Mouse (Mus musculus) myocyte (in vitro differentiated cells): ENCODE data around the gene Itgb1. TPM values are rescaled to one million over a fixed set of nuclear protein-coding genes. Genes with fewer than 3 reads are reported as not detected.
A peak's percentile ranks its signal among the peaks of the same experiment; 100 is the strongest.

ENCODE experiments used
- H3K27me3 ChIP-seq: one replicate; pipeline ENCODE4 v1.6.1; 2011; ENCODE audit not compliant: control insufficient read depth, insufficient read depth, insufficient read length
- H3K36me3 ChIP-seq: one replicate; pipeline ENCODE4 v1.6.1; 2011; ENCODE audit not compliant: control insufficient read depth, insufficient read depth
- H3K4me2 ChIP-seq: one replicate; pipeline ENCODE4 v1.6.1; 2011; ENCODE audit warnings: low read depth, control low read depth
- H3K4me3 ChIP-seq: one replicate; pipeline ENCODE4 v1.5.1; 2011; ENCODE audit warnings: mild to moderate bottlenecking, control low read depth, moderate library complexity
- H3K79me2 ChIP-seq: one replicate; pipeline ENCODE4 v1.6.1; 2011; ENCODE audit not compliant: control insufficient read depth, insufficient read depth
- H3ac ChIP-seq: one replicate; pipeline ENCODE4 v1.6.1; 2011; ENCODE audit not compliant: control insufficient read depth, insufficient read length
- CEBPB ChIP-seq: IDR thresholded peaks from 2 replicates; pipeline ENCODE4 v1.6.1; 2011; ENCODE audit warnings: mild to moderate bottlenecking, moderate library complexity; ENCODE audit not compliant: poor library complexity, insufficient read depth, severe bottlenecking
- E2F4 ChIP-seq: IDR thresholded peaks from one replicate; pipeline ENCODE4 v1.6.1; 2011; ENCODE audit warnings: mild to moderate bottlenecking, control low read depth, moderate library complexity; ENCODE audit not compliant: insufficient read depth
- MAX ChIP-seq: IDR thresholded peaks from one replicate; pipeline ENCODE4 v1.6.1; 2011; ENCODE audit warnings: low read depth, mild to moderate bottlenecking, control low read depth
- MYOD1 ChIP-seq, 3 experiments: IDR thresholded peaks; one replicate each; pipeline ENCODE4 v1.6.1; 2011; ENCODE audit warnings: control low read depth in 2 of 3, low read depth in 2 of 3, mild to moderate bottlenecking in 2 of 3, moderate library complexity in 1 of 3; ENCODE audit not compliant: insufficient read length in 2 of 3, control insufficient read depth in 1 of 3
- MYOG ChIP-seq, 3 experiments: IDR thresholded peaks; one replicate each; pipeline ENCODE4 v1.6.1; 2011; ENCODE audit warnings: control low read depth in 2 of 3, low read depth in 2 of 3, mild to moderate bottlenecking in 2 of 3; ENCODE audit not compliant: insufficient read length in 2 of 3, control insufficient read depth in 1 of 3, insufficient read depth in 1 of 3
- POLR2A ChIP-seq: IDR thresholded peaks from one replicate; pipeline ENCODE4 v1.6.1; 2011; ENCODE audit warnings: low read depth, mild to moderate bottlenecking, control low read depth, moderate library complexity; ENCODE audit not compliant: insufficient read length
- POLR2AphosphoS2 ChIP-seq: IDR thresholded peaks from one replicate; pipeline ENCODE4 v1.6.1; 2011; ENCODE audit warnings: low read depth, control low read depth; ENCODE audit not compliant: insufficient read length
- REST ChIP-seq: IDR thresholded peaks from one replicate; pipeline ENCODE4 v1.6.1; 2011; ENCODE audit warnings: mild to moderate bottlenecking, control low read depth, moderate library complexity; ENCODE audit not compliant: insufficient read depth, insufficient read length
- SRF ChIP-seq: IDR thresholded peaks from one replicate; pipeline ENCODE4 v1.6.1; 2011; ENCODE audit warnings: low read depth; ENCODE audit not compliant: control insufficient read depth, insufficient read length
- TCF12 ChIP-seq: IDR thresholded peaks from one replicate; pipeline ENCODE4 v1.6.1; 2011; ENCODE audit warnings: mild to moderate bottlenecking, control low read depth; ENCODE audit not compliant: poor library complexity, insufficient read depth, severe bottlenecking
- TCF3 ChIP-seq: IDR thresholded peaks from one replicate; pipeline ENCODE4 v1.6.1; 2011; ENCODE audit warnings: low read depth, control low read depth; ENCODE audit not compliant: insufficient read length
- USF1 ChIP-seq: IDR thresholded peaks from one replicate; pipeline ENCODE4 v1.6.1; 2011; ENCODE audit warnings: low read depth, mild to moderate bottlenecking, control low read depth, moderate library complexity
- polyA plus RNA-seq: library from polyadenylated mRNA; unstranded; fragments of >200 nt; fragmentation: generic; extraction: Trizol; gene quantifications from one replicate; pipeline ENCODE4 v1.2.1, GENCODE M21; 2012; ENCODE audit warnings: missing spikeins

Itgb1 gene
- polyA plus RNA-seq: 232 TPM

DNA sequence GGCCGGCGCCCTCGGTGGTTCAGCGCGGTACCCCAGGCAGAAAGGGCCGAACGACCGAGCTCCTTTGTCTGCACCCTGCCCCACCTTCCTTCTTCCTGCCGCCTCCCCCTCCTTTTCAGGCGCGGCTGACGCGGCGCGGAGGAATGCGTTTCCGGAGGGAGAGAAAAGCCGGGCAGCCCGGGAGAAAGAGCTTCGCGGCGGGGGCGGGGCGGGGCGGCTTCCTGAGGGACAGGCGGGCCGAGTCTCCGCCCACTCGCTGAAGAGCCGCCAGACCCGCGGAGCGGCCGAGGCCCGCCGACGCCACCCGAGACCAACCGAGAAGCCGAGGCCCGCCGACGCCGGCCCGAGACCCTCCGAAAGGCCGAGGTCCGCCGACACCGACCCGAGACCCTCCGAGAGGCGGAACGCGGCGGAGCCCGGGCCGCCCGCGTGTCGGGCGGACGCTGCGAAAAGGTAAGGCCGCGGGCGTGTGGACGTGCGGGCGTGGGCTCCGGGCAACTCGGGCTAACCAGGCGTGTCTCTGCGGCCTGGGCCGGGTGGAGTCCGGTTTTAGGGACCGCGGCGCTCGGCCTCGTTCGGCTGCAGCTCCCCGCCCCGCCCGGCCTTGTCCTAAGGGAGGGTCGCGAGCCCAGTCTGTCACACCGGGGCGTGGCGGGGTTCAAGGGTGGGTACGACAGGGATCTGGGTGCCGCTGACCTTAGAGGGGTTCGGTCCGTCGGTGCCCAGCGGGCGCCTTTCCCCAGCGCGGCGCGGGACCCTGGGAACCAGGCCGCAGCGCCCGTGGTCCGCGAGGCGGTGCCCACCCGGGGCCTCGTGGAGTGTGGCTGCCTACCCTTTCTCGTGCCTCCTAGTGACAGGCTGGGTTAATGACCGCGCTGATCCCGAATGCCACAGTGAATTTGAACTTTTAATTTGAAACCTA, at the start of gene Itgb1:
Gene Itgb1, plus strand, starts transcription at position 148 of the 922 bp plus-strand sequence.
- Histone ChIP-seq H3K4me3 (peak within 1 kb of the TSS; percentile 70), H3K36me3 (no peaks in the 10 kb centered on the region), H3K4me2 (peak within 1 kb of the TSS; percentile 94), H3K79me2 (peaks cover 49% of the 10 kb centered on the region), H3ac (peak within 1 kb of the TSS; percentile 97), H3K27me3 (no peaks in the 10 kb centered on the region)
- peak in 1 of 3 experiments; percentile 19 for TF ChIP-seq MYOD1 (IDR thresholded peaks at IDR 0.05; ENCODE audit: control insufficient read depth in 1 of 3, insufficient read length in 2 of 3, low read depth in 2 of 3)
- TF ChIP-seq TCF3: no peak
- peak; percentile 78 for TF ChIP-seq POLR2A
- peak; percentile 83 for TF ChIP-seq POLR2AphosphoS2

DNA sequence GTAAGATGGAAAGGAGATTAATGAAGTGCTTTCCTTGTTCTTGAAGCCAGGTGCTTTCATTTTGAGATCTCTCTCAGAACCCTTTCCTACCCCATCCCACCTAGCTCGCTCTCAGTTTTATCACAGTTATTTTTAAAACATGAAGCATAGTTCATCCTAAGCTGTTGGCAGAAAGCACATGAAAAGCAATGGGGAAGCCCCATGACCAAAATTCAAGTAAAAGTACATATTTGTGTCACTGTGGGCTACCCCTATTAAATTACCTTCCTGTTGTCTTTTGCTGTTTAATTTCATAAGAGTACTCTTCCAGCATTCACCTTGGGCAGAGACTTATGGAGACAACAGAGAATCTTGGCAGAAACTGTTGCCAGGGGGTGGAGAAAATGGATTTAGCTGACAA, 42.4 kb upstream of the Itgb1 start:
- Histone ChIP-seq H3K4me3 (no peak overlapping the region), H3K79me2 (no peaks in the 10 kb centered on the region), H3ac (no peak overlapping the region), H3K36me3 (no peaks in the 10 kb centered on the region), H3K27me3 (no peaks in the 10 kb centered on the region), H3K4me2 (no peak overlapping the region)
- TF ChIP-seq TCF3 (no peak), POLR2AphosphoS2 (no peak), POLR2A (no peak), E2F4 (no peak), MAX (no peak), REST (no peak), SRF (no peak), MYOD1 (IDR thresholded peaks at IDR 0.05; ENCODE audit: control insufficient read depth in 1 of 3, insufficient read length in 2 of 3, low read depth in 2 of 3) (no peak), CEBPB (no peak), USF1 (no peak), MYOG (IDR thresholded peaks at IDR 0.05; ENCODE audit: control insufficient read depth in 1 of 3, insufficient read depth in 1 of 3, insufficient read length in 2 of 3, low read depth in 2 of 3) (no peak), TCF12 (no peak)

DNA sequence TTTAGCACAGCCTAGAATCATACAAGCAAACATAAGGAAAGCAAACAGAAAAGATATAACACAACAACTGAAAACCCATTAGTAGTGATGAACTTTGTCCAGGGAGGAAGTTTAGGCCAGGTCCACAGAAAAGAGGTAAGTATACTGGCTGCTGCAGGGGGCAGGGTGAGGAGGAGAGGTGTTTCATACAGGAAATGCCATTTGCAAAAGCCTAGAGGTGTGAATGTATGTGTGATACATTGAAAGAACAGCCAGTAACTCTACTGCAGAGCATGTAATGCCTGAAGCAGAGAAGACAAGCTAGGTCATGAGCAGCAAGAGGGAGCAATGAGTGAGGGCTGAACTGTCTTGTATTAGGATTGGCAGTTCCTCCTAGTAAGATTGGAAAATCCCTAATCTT, 40.0 kb upstream of the Itgb1 start:
- no peak overlapping the region for H3K4me2 ChIP-seq
- H3ac ChIP-seq: no peak overlapping the region
- H3K36me3 ChIP-seq: no peaks in the 10 kb centered on the region
- H3K27me3 ChIP-seq: no peaks in the 10 kb centered on the region
- TF ChIP-seq REST (no peak), E2F4 (no peak), POLR2AphosphoS2 (no peak), TCF3 (no peak), POLR2A (no peak), SRF (no peak), USF1 (no peak), TCF12 (no peak), MYOD1 (IDR thresholded peaks at IDR 0.05; ENCODE audit: control insufficient read depth in 1 of 3, insufficient read length in 2 of 3, low read depth in 2 of 3) (no peak), CEBPB (no peak), MAX (no peak), MYOG (IDR thresholded peaks at IDR 0.05; ENCODE audit: control insufficient read depth in 1 of 3, insufficient read depth in 1 of 3, insufficient read length in 2 of 3, low read depth in 2 of 3) (no peak)
- H3K79me2 ChIP-seq: no peaks in the 10 kb centered on the region
- no peak overlapping the region for H3K4me3 ChIP-seq

DNA sequence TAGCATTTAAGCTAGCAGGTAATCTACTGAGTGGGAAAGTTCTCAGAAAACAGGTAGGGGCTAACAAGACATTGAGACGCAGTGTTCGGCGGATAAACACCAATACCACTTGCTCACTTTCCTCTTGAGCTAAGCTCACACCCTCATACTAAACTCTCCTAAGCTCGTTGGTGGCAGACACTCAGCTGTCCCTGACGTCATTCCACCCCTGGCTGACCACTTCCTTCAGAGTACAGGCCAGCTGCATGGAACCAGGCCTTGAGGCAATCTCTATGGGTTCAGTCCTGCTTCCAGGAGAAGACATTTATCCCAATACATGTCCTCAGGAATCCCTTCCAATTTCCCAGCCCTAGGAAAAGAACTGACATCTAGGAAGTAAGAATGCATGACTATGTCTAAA, 39.0 kb upstream of the Itgb1 start:
- Histone ChIP-seq H3K27me3 (no peaks in the 10 kb centered on the region), H3ac (no peak overlapping the region), H3K4me2 (no peak overlapping the region), H3K79me2 (no peaks in the 10 kb centered on the region), H3K36me3 (no peaks in the 10 kb centered on the region), H3K4me3 (no peak overlapping the region)
- TF ChIP-seq CEBPB (no peak), REST (no peak), MYOG (IDR thresholded peaks at IDR 0.05; ENCODE audit: control insufficient read depth in 1 of 3, insufficient read depth in 1 of 3, insufficient read length in 2 of 3, low read depth in 2 of 3) (peak in 1 of 3 experiments; percentile 59), E2F4 (no peak), POLR2A (no peak), MYOD1 (IDR thresholded peaks at IDR 0.05; ENCODE audit: control insufficient read depth in 1 of 3, insufficient read length in 2 of 3, low read depth in 2 of 3) (peak in 1 of 3 experiments; percentile 63), POLR2AphosphoS2 (no peak), MAX (no peak)

- H3ac ChIP-seq: no peak overlapping the region
- no peaks in the 10 kb centered on the region for H3K27me3 ChIP-seq
- H3K36me3 ChIP-seq: no peaks in the 10 kb centered on the region
- TF ChIP-seq SRF (no peak), USF1 (peak; percentile 9)
- no peaks in the 10 kb centered on the region for H3K79me2 ChIP-seq
- H3K4me2 ChIP-seq: peak overlapping the region; percentile 2
- no peak overlapping the region for H3K4me3 ChIP-seq
Observed at GRCm38 (mm10) chr8:128648071-128648470, 37.4 kb upstream of the Itgb1 start.
